Mouse (Mus musculus) myocyte (in vitro differentiated cells): ENCODE data around the gene Vmn2r96.

Experiments used
- CEBPB ChIP-seq: IDR thresholded peaks from 2 replicates; pipeline ENCODE4 v1.6.1; 2011; ENCODE audit warnings: mild to moderate bottlenecking, moderate library complexity; ENCODE audit not compliant: poor library complexity, insufficient read depth, severe bottlenecking
- E2F4 ChIP-seq: IDR thresholded peaks from one replicate; pipeline ENCODE4 v1.6.1; 2011; ENCODE audit warnings: mild to moderate bottlenecking, control low read depth, moderate library complexity; ENCODE audit not compliant: insufficient read depth
- MAX ChIP-seq: IDR thresholded peaks from one replicate; pipeline ENCODE4 v1.6.1; 2011; ENCODE audit warnings: low read depth, mild to moderate bottlenecking, control low read depth
- MYOD1 ChIP-seq, 3 experiments: IDR thresholded peaks; one replicate each; pipeline ENCODE4 v1.6.1; 2011; ENCODE audit warnings: control low read depth in 2 of 3, low read depth in 2 of 3, mild to moderate bottlenecking in 2 of 3, moderate library complexity in 1 of 3; ENCODE audit not compliant: insufficient read length in 2 of 3, control insufficient read depth in 1 of 3
- MYOG ChIP-seq, 3 experiments: IDR thresholded peaks; one replicate each; pipeline ENCODE4 v1.6.1; 2011; ENCODE audit warnings: control low read depth in 2 of 3, low read depth in 2 of 3, mild to moderate bottlenecking in 2 of 3; ENCODE audit not compliant: insufficient read length in 2 of 3, control insufficient read depth in 1 of 3, insufficient read depth in 1 of 3
- POLR2A ChIP-seq: IDR thresholded peaks from one replicate; pipeline ENCODE4 v1.6.1; 2011; ENCODE audit warnings: low read depth, mild to moderate bottlenecking, control low read depth, moderate library complexity; ENCODE audit not compliant: insufficient read length
- SRF ChIP-seq: IDR thresholded peaks from one replicate; pipeline ENCODE4 v1.6.1; 2011; ENCODE audit warnings: low read depth; ENCODE audit not compliant: control insufficient read depth, insufficient read length
- TCF12 ChIP-seq: IDR thresholded peaks from one replicate; pipeline ENCODE4 v1.6.1; 2011; ENCODE audit warnings: mild to moderate bottlenecking, control low read depth; ENCODE audit not compliant: poor library complexity, insufficient read depth, severe bottlenecking
- USF1 ChIP-seq: IDR thresholded peaks from one replicate; pipeline ENCODE4 v1.6.1; 2011; ENCODE audit warnings: low read depth, mild to moderate bottlenecking, control low read depth, moderate library complexity

DNA sequence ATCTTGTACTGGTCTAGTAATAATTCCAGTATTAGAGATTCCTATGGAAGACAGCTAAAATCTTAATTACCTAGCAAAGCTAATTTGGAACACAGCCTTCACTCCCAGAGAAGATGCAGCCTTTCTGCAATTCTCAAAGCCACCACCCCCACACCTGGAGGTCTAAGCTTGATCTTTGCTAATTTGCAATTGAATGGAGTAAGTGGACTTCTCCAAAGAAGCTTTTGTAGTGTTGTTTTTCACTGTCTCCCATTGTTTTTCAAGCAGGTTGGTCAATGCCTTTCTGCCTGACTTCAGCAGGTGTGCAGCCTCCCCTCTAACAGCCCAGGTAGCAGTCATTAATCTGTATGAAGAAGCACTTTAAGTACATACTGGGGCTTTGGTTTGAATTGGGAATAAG, 49.6 kb upstream of the Vmn2r96 start:
- TF ChIP-seq E2F4, result no peak
- TF ChIP-seq POLR2A, result no peak
- no peak for TF ChIP-seq TCF12
- TF ChIP-seq CEBPB, result no peak
- TF ChIP-seq MYOD1 (IDR thresholded peaks at IDR 0.05; ENCODE audit: control insufficient read depth in 1 of 3, insufficient read length in 2 of 3, low read depth in 2 of 3), result no peak
- TF ChIP-seq SRF, result no peak
- TF ChIP-seq MAX, result no peak
- TF ChIP-seq USF1, result no peak
- no peak for TF ChIP-seq MYOG (IDR thresholded peaks at IDR 0.05; ENCODE audit: control insufficient read depth in 1 of 3, insufficient read depth in 1 of 3, insufficient read length in 2 of 3, low read depth in 2 of 3)
